Comparison of ENCODE assay signal across 23 mouse cellular contexts in genomic region chr2:104163418-104163817, GRCm38 (mm10). TPM values are rescaled to one million over a fixed set of nuclear protein-coding genes. Genes with fewer than 3 reads are reported as not detected.
"Had no signal": no experiment of that assay in that cellular context is flagged by ENCODE, and none has a peak within 500 bp of the region (broad histone marks: within the 10 kb centered on the region; RNA-seq: fewer than 3 reads in every experiment).

No protein-coding gene starts in this region.

- H3K4me3 ChIP-seq: lung, embryonic 15.5 days; midbrain, embryonic 10.5 days; midbrain, embryonic 12.5 days; myocyte; neural tube, embryonic 13.5 days; neural tube, embryonic 15.5 days had no signal

- H3K27ac ChIP-seq: lung, embryonic 15.5 days; midbrain, embryonic 10.5 days; midbrain, embryonic 12.5 days; neural tube, embryonic 13.5 days; neural tube, embryonic 15.5 days had no signal

- H3K4me2 ChIP-seq: lung, embryonic 15.5 days; midbrain, embryonic 12.5 days; neural tube, embryonic 13.5 days; neural tube, embryonic 15.5 days had no signal

- H3K36me3 ChIP-seq: lung, embryonic 15.5 days; midbrain, embryonic 10.5 days; midbrain, embryonic 12.5 days had no signal

- H3K9me3 ChIP-seq: lung, embryonic 15.5 days; midbrain, embryonic 10.5 days; midbrain, embryonic 12.5 days; neural tube, embryonic 13.5 days; neural tube, embryonic 15.5 days had no signal

- DNase-seq: liver, postnatal 0 days; lung, adult 2 months; lung, postnatal 4 days; midbrain, embryonic 14.5 days; retina, postnatal 1 day; right cerebral cortex, adult 18-20 months; right cerebral cortex, postnatal 25 days; right cerebral cortex, postnatal 4 days; spleen, adult 18-20 months; thymus, adult 2 months; thymus, postnatal 25 days; thymus, postnatal 4 days had no signal

- H3K4me1 ChIP-seq: lung, embryonic 15.5 days had no signal

- H3K9ac ChIP-seq: liver, postnatal 0 days; lung, embryonic 15.5 days; midbrain, embryonic 12.5 days; neural tube, embryonic 13.5 days; neural tube, embryonic 15.5 days had no signal

- H3K27me3 ChIP-seq: lung, embryonic 15.5 days; midbrain, embryonic 12.5 days; neural tube, embryonic 13.5 days; neural tube, embryonic 15.5 days had no signal

- ATAC-seq: liver, postnatal 0 days; lung, postnatal 0 days; midbrain, embryonic 16.5 days had no signal

RNA-seq across cellular contexts. Expression of gene A930018P22Rik, which starts 40.8 kb away (rescaled TPM):
- polyA plus RNA-seq: lung, embryonic 15.5 days; midbrain, embryonic 12.5 days; midbrain, embryonic 14.5 days; midbrain, embryonic 16.5 days; neural tube, embryonic 11.5 days; neural tube, embryonic 15.5 days; small intestine, adult 2 months; stomach, embryonic 14.5 days; thymus, adult 2 months had no signal
